Mouse (Mus musculus): Measurements from ENCODE around the gene Hlf. TPM values are rescaled to one million over a fixed set of nuclear protein-coding genes. Genes with fewer than 3 reads are reported as not detected.

Gene Hlf
- polyA plus RNA-seq, 1 experiment: not detected

GRCm38 (mm10) chr11:90330202-90330694 lies 60.4 kb downstream of the Hlf start:
- 85% methylated on average over 9 of the region's 9 CpGs for WGBS
- Histone ChIP-seq H3K4me1 (ENCODE audit: control insufficient read depth, insufficient read depth, low read length) (peaks cover 8% of the 10 kb centered on the region), H3K27ac (ENCODE audit: insufficient read depth, low read depth, low read length) (no peak overlapping the region), H3K4me3 (ENCODE audit: insufficient read depth, low read depth, low read length) (no peak overlapping the region)
- TF ChIP-seq CTCF (IDR thresholded peaks at IDR 0.05; ENCODE audit: insufficient read depth, low read depth, low read length) (no peak), POLR2A (IDR thresholded peaks at IDR 0.05; ENCODE audit: insufficient read depth, low read depth, low read length) (no peak)

GRCm38 (mm10) chr11:90326836-90327235 lies 63.9 kb downstream of the Hlf start:
- Histone ChIP-seq H3K4me3 (ENCODE audit: insufficient read depth, low read depth, low read length) (no peak overlapping the region), H3K27ac (ENCODE audit: insufficient read depth, low read depth, low read length) (no peak overlapping the region), H3K4me1 (ENCODE audit: control insufficient read depth, insufficient read depth, low read length) (no peaks in the 10 kb centered on the region)
- no peak for TF ChIP-seq POLR2A (IDR thresholded peaks at IDR 0.05; ENCODE audit: insufficient read depth, low read depth, low read length)
- no peak for TF ChIP-seq CTCF (IDR thresholded peaks at IDR 0.05; ENCODE audit: insufficient read depth, low read depth, low read length)
- WGBS: 68% methylated on average over 1 of the region's 1 CpGs

- TF ChIP-seq POLR2A (IDR thresholded peaks at IDR 0.05; ENCODE audit: insufficient read depth, low read depth, low read length): no peak
- no peak for TF ChIP-seq CTCF (IDR thresholded peaks at IDR 0.05; ENCODE audit: insufficient read depth, low read depth, low read length)
- no peak overlapping the region for H3K27ac ChIP-seq (ENCODE audit: insufficient read depth, low read depth, low read length)
- WGBS: 98% methylated on average over 5 of the region's 5 CpGs
- H3K4me3 ChIP-seq (ENCODE audit: insufficient read depth, low read depth, low read length): no peak overlapping the region
- no peaks in the 10 kb centered on the region for H3K4me1 ChIP-seq (ENCODE audit: control insufficient read depth, insufficient read depth, low read length)
These were observed 64.5 kb downstream of the Hlf start for GRCm38 (mm10) chr11:90326146-90326545.

- 93% methylated on average over 3 of the region's 3 CpGs for WGBS
- no peak for TF ChIP-seq POLR2A (IDR thresholded peaks at IDR 0.05; ENCODE audit: insufficient read depth, low read depth, low read length)
- no peak for TF ChIP-seq CTCF (IDR thresholded peaks at IDR 0.05; ENCODE audit: insufficient read depth, low read depth, low read length)
- no peaks in the 10 kb centered on the region for H3K4me1 ChIP-seq (ENCODE audit: control insufficient read depth, insufficient read depth, low read length)
- H3K27ac ChIP-seq (ENCODE audit: insufficient read depth, low read depth, low read length): no peak overlapping the region
- H3K4me3 ChIP-seq (ENCODE audit: insufficient read depth, low read depth, low read length): no peak overlapping the region
These were observed 66.1 kb downstream of the Hlf start for GRCm38 (mm10) chr11:90324597-90324996.

- H3K4me3 ChIP-seq (ENCODE audit: insufficient read depth, low read depth, low read length): no peak overlapping the region
- H3K27ac ChIP-seq (ENCODE audit: insufficient read depth, low read depth, low read length): no peak overlapping the region
- WGBS: 94% methylated on average over 7 of the region's 7 CpGs
- TF ChIP-seq POLR2A (IDR thresholded peaks at IDR 0.05; ENCODE audit: insufficient read depth, low read depth, low read length): no peak
- no peak for TF ChIP-seq CTCF (IDR thresholded peaks at IDR 0.05; ENCODE audit: insufficient read depth, low read depth, low read length)
- H3K4me1 ChIP-seq (ENCODE audit: control insufficient read depth, insufficient read depth, low read length): no peaks in the 10 kb centered on the region
These were observed 69.8 kb downstream of the Hlf start for GRCm38 (mm10) chr11:90320922-90321321.

- Histone ChIP-seq H3K27ac (ENCODE audit: insufficient read depth, low read depth, low read length) (no peak overlapping the region), H3K4me3 (ENCODE audit: insufficient read depth, low read depth, low read length) (no peak overlapping the region), H3K4me1 (ENCODE audit: control insufficient read depth, insufficient read depth, low read length) (no peaks in the 10 kb centered on the region)
- TF ChIP-seq POLR2A (IDR thresholded peaks at IDR 0.05; ENCODE audit: insufficient read depth, low read depth, low read length) (no peak), CTCF (IDR thresholded peaks at IDR 0.05; ENCODE audit: insufficient read depth, low read depth, low read length) (no peak)
- WGBS: 3% methylated on average over 4 of the region's 4 CpGs
These were observed 73.2 kb downstream of the Hlf start for GRCm38 (mm10) chr11:90317482-90317881.

GRCm38 (mm10) chr11:90314606-90315005 lies 76.1 kb downstream of the Hlf start:
- TF ChIP-seq CTCF (IDR thresholded peaks at IDR 0.05; ENCODE audit: insufficient read depth, low read depth, low read length) (no peak), POLR2A (IDR thresholded peaks at IDR 0.05; ENCODE audit: insufficient read depth, low read depth, low read length) (no peak)
- WGBS: 63% methylated on average over 3 of the region's 3 CpGs

GRCm38 (mm10) chr11:90306993-90307392 lies 83.7 kb downstream of the Hlf start:
- Histone ChIP-seq H3K4me3 (ENCODE audit: insufficient read depth, low read depth, low read length) (no peak overlapping the region), H3K27ac (ENCODE audit: insufficient read depth, low read depth, low read length) (no peak overlapping the region), H3K4me1 (ENCODE audit: control insufficient read depth, insufficient read depth, low read length) (no peaks in the 10 kb centered on the region)
- TF ChIP-seq CTCF (IDR thresholded peaks at IDR 0.05; ENCODE audit: insufficient read depth, low read depth, low read length) (no peak), POLR2A (IDR thresholded peaks at IDR 0.05; ENCODE audit: insufficient read depth, low read depth, low read length) (no peak)
- 47% methylated on average over 6 of the region's 6 CpGs for WGBS

More at GRCm38 (mm10) chr11:90314606-90315005, 76.1 kb downstream of the Hlf start:
- Histone ChIP-seq H3K27ac (ENCODE audit: insufficient read depth, low read depth, low read length) (no peak overlapping the region), H3K4me3 (ENCODE audit: insufficient read depth, low read depth, low read length) (no peak overlapping the region), H3K4me1 (ENCODE audit: control insufficient read depth, insufficient read depth, low read length) (no peaks in the 10 kb centered on the region)

GRCm38 (mm10) chr11:90306067-90306466 lies 84.6 kb downstream of the Hlf start:
- WGBS: 93% methylated on average over 5 of the region's 5 CpGs
- Histone ChIP-seq H3K27ac (ENCODE audit: insufficient read depth, low read depth, low read length) (no peak overlapping the region), H3K4me3 (ENCODE audit: insufficient read depth, low read depth, low read length) (no peak overlapping the region), H3K4me1 (ENCODE audit: control insufficient read depth, insufficient read depth, low read length) (no peaks in the 10 kb centered on the region)
- no peak for TF ChIP-seq CTCF (IDR thresholded peaks at IDR 0.05; ENCODE audit: insufficient read depth, low read depth, low read length)

- H3K27ac ChIP-seq (ENCODE audit: insufficient read depth, low read depth, low read length): no peak overlapping the region
- H3K4me3 ChIP-seq (ENCODE audit: insufficient read depth, low read depth, low read length): no peak overlapping the region
- WGBS: 85% methylated on average over 2 of the region's 2 CpGs
These were observed 96.1 kb downstream of the Hlf start for GRCm38 (mm10) chr11:90294622-90295021.

More at GRCm38 (mm10) chr11:90294622-90295021, 96.1 kb downstream of the Hlf start:
- H3K4me1 ChIP-seq (ENCODE audit: control insufficient read depth, insufficient read depth, low read length): no peaks in the 10 kb centered on the region
- TF ChIP-seq CTCF (IDR thresholded peaks at IDR 0.05; ENCODE audit: insufficient read depth, low read depth, low read length) (no peak), POLR2A (IDR thresholded peaks at IDR 0.05; ENCODE audit: insufficient read depth, low read depth, low read length) (no peak)

Data from olfactory bulb, adult 2 months (tissue).